In the genomic region with DNA sequence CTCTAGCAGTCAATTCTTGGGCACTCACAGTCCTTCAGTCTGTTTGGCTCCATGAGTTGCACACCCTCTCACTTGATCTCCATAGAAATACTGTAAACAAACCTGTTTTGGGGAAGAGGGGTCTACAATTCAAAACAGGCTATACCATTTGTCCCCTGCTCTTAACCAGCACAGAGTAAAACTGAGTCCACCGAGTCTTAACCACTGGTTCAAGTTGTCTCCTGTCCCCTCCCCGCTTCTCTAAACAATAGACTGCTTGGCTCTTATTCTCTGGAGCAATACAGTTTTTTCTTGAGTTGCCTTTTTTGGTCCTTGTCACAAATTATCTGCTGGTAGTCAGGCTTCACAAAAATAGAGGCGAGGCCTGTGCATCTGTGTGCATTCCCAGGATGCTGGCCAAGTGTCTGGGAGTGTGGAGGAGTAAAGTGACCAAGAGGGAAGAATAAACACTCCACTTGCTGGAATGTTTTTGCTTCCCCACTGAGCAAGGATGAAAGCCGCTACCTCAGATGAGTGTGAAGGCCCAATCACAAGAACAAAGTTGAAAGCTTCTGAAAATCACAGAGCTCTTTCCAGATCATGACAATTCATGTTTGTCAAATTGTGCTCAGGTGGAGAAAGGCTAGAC, we compare ENCODE assay signal across 14 mouse cellular contexts.
DNase-seq lines count a peak whose midpoint lies in the region; ATAC-seq and TF ChIP-seq lines count a peak whose summit lies in the region.
"Had no signal": no experiment of that assay in that cellular context is flagged by ENCODE, and none has a peak within 500 bp of the region (broad histone marks: within the 10 kb centered on the region; RNA-seq: fewer than 3 reads in every experiment).

No protein-coding gene starts in this region.

- no peak for TF ChIP-seq POLR2A in kidney, adult 2 months (IDR thresholded peaks at IDR 0.05; ENCODE audit: low read depth, low read length)
- no peak for TF ChIP-seq POLR2A in cerebellum, adult 2 months (IDR thresholded peaks at IDR 0.05; ENCODE audit: borderline replicate concordance, insufficient read depth, low read length)

- H3K27me3 ChIP-seq in kidney, adult 2 months (replicated peaks; ENCODE audit: control insufficient read depth, insufficient read depth, low read length): no peaks in the 10 kb centered on the region
- no peaks in the 10 kb centered on the region; the same call in 1 of the 2 replicates for H3K27me3 ChIP-seq in cerebellum, adult 2 months (ENCODE audit: control insufficient read depth, insufficient read depth, low read length)
- H3K27me3 ChIP-seq: liver, embryonic 13.5 days; stomach, embryonic 15.5 days had no signal

- no peak overlapping the region for H3K27ac ChIP-seq in kidney, adult 2 months (ENCODE audit: insufficient read depth, low read depth, low read length)
- no peak overlapping the region for H3K27ac ChIP-seq in cerebellum, adult 2 months (ENCODE audit: insufficient read depth, low read length)
- H3K27ac ChIP-seq: hindbrain, embryonic 14.5 days; liver, embryonic 13.5 days; midbrain, embryonic 10.5 days; stomach, embryonic 15.5 days had no signal

- peak; percentile 17 for DNase-seq in kidney, adult 2 months
- no peak for DNase-seq in kidney, adult 9 months
- DNase-seq in ovary, adult 18-20 months (ENCODE audit: low spot score): peak; percentile 46
- no peak for DNase-seq in ovary, postnatal 10 days (ENCODE audit: low spot score)
- DNase-seq in lung, postnatal 36 days: peak; percentile 21
- DNase-seq in cerebellum, adult 11 months: no peak
- DNase-seq in cerebellum, adult 2 months: no peak
- DNase-seq: cerebellum, adult 9-10 months; liver, embryonic 13.5 days; thymus, postnatal 36 days had no signal

- H3K36me3 ChIP-seq in kidney, adult 2 months (ENCODE audit: control insufficient read depth, insufficient read depth, low read length): no peaks in the 10 kb centered on the region
- H3K36me3 ChIP-seq: liver, embryonic 13.5 days; midbrain, embryonic 10.5 days; stomach, embryonic 15.5 days had no signal

- 49% methylated on average over 4 of the region's 4 CpGs for WGBS in kidney, adult 2 months
- WGBS in cerebellum, adult 2 months: 87% methylated on average over 4 of the region's 4 CpGs

- no peaks in the 10 kb centered on the region for H3K4me1 ChIP-seq in kidney, adult 2 months (ENCODE audit: control insufficient read depth, insufficient read depth, low read length)
- 0 out of 2 replicates have a peak, but pooled peaks cover 2% of the 10 kb centered on the region for H3K4me1 ChIP-seq in cerebellum, adult 2 months (ENCODE audit: control insufficient read depth, insufficient read depth, low read length)
- H3K4me1 ChIP-seq: liver, embryonic 13.5 days; stomach, embryonic 15.5 days had no signal

- TF ChIP-seq CTCF in kidney, adult 2 months (conservative IDR thresholded peaks at IDR 0.05; ENCODE audit: insufficient read depth, insufficient read length, low read depth, low read length): no peak
- TF ChIP-seq CTCF in cerebellum, adult 2 months (IDR thresholded peaks at IDR 0.05; ENCODE audit: borderline replicate concordance, insufficient read depth, low read depth, low read length): no peak

- ATAC-seq in megakaryocyte, adult 5-6 weeks (ENCODE audit: poor library complexity, severe bottlenecking): no peak

- H3K4me3 ChIP-seq in kidney, adult 2 months (ENCODE audit: insufficient read depth, low read depth, low read length): no peak overlapping the region
- no peak overlapping the region for H3K4me3 ChIP-seq in cerebellum, adult 2 months (replicated peaks; ENCODE audit: insufficient read depth, low read depth, low read length)
- H3K4me3 ChIP-seq: liver, embryonic 13.5 days; midbrain, embryonic 10.5 days; stomach, embryonic 15.5 days had no signal

Comparison
In these comparisons a context has a peak if more than half of its experiments do, and no peak if none do; other contexts are left out.
1. DNase-seq: peak in kidney, adult 2 months (single experiment), ovary, adult 18-20 months (single experiment) and lung, postnatal 36 days (single experiment); none in kidney, adult 9 months (single experiment), ovary, postnatal 10 days (single experiment), cerebellum, adult 11 months (single experiment) and cerebellum, adult 2 months (0 of 2).